ENCODE assay signal across 8 mouse cellular contexts in genomic region chr4:134253722-134254324, GRCm38 (mm10). TPM values are rescaled to one million over a fixed set of nuclear protein-coding genes. Genes with fewer than 3 reads are reported as not detected.
DNase-seq lines count a peak whose midpoint lies in the region; ATAC-seq and TF ChIP-seq lines count a peak whose summit lies in the region.

TSS of gene Grrp1 (minus strand) at chr4:134254106.

- no peaks in the 10 kb centered on the region for H3K36me3 ChIP-seq in lung, embryonic 14.5 days (ENCODE audit: insufficient read depth)
- no peaks in the 10 kb centered on the region for H3K36me3 ChIP-seq in heart, embryonic 16.5 days (ENCODE audit: control insufficient read depth, insufficient read depth)
- H3K36me3 ChIP-seq in limb, embryonic 14.5 days (ENCODE audit: control insufficient read depth, insufficient read depth, low read length), result no peaks in the 10 kb centered on the region
- no peaks in the 10 kb centered on the region for H3K36me3 ChIP-seq in neural tube, embryonic 15.5 days

- peak within 1 kb of the TSS; percentile 94 for H3K4me2 ChIP-seq in lung, embryonic 14.5 days
- peak within 1 kb of the TSS; percentile 94 for H3K4me2 ChIP-seq in heart, embryonic 16.5 days (ENCODE audit: low read depth, low read length)
- H3K4me2 ChIP-seq in limb, embryonic 14.5 days (replicated peaks; ENCODE audit: low read depth, low read length, severe bottlenecking), result peak within 1 kb of the TSS; percentile 41
- H3K4me2 ChIP-seq in neural tube, embryonic 15.5 days, result peak within 1 kb of the TSS; percentile 77

- no peak for ATAC-seq in lung, embryonic 14.5 days (ENCODE audit: insufficient read depth)
- no peak for ATAC-seq in heart, embryonic 16.5 days (replicated peaks; ENCODE audit: extremely low read depth, insufficient read depth, low FRiP score)
- ATAC-seq in limb, embryonic 14.5 days (ENCODE audit: low FRiP score, low read depth), result no peak
- no peak for ATAC-seq in neural tube, embryonic 15.5 days (ENCODE audit: low FRiP score)
- no peak for ATAC-seq in erythroblast, adult 5-6 weeks (replicated peaks; ENCODE audit: low FRiP score, poor library complexity, severe bottlenecking)

- peak within 1 kb of the TSS; percentile 48 for H3K4me3 ChIP-seq in lung, embryonic 14.5 days (ENCODE audit: low read depth, low read length)
- peak within 1 kb of the TSS; percentile 61 for H3K4me3 ChIP-seq in heart, embryonic 16.5 days (ENCODE audit: low read length)
- peak within 1 kb of the TSS; percentile 53 for H3K4me3 ChIP-seq in limb, embryonic 14.5 days (replicated peaks; ENCODE audit: low read length)
- H3K4me3 ChIP-seq in neural tube, embryonic 15.5 days (replicated peaks), result peak within 1 kb of the TSS; percentile 61

- WGBS in lung, embryonic 14.5 days, result 2% methylated on average over 13 of the region's 13 CpGs
- 5% methylated on average over 13 of the region's 13 CpGs for WGBS in heart, embryonic 16.5 days
- 3% methylated on average over 13 of the region's 13 CpGs for WGBS in limb, embryonic 14.5 days
- 1% methylated on average over 13 of the region's 13 CpGs for WGBS in neural tube, embryonic 15.5 days

- H3K27me3 ChIP-seq in lung, embryonic 14.5 days (ENCODE audit: insufficient read depth, low read length), result peaks cover 49% of the 10 kb centered on the region
- peaks cover 39% of the 10 kb centered on the region for H3K27me3 ChIP-seq in heart, embryonic 16.5 days (ENCODE audit: control insufficient read depth, insufficient read depth, low read length)
- H3K27me3 ChIP-seq in limb, embryonic 14.5 days (ENCODE audit: control insufficient read depth, insufficient read depth, low read length), result peaks cover 54% of the 10 kb centered on the region
- H3K27me3 ChIP-seq in neural tube, embryonic 15.5 days (replicated peaks), result peaks cover 53% of the 10 kb centered on the region

- peak within 1 kb of the TSS; percentile 3; the same call in 1 of the 2 replicates for H3K27ac ChIP-seq in lung, embryonic 14.5 days (ENCODE audit: low read depth)
- peak within 1 kb of the TSS; percentile 60 for H3K27ac ChIP-seq in heart, embryonic 16.5 days (ENCODE audit: low read length)
- 0 out of 2 replicates have a peak within 1 kb of the TSS, but pooled peaks have one; percentile 8 for H3K27ac ChIP-seq in limb, embryonic 14.5 days (replicated peaks; ENCODE audit: low read depth, low read length)
- H3K27ac ChIP-seq in neural tube, embryonic 15.5 days (replicated peaks), result 0 out of 2 replicates have a peak within 1 kb of the TSS, but pooled peaks have one; percentile 25

- TF ChIP-seq CTCF in lung, embryonic 14.5 days (IDR thresholded peaks at IDR 0.05; ENCODE audit: low read depth), result no peak

- peak within 1 kb of the TSS; percentile 0; the same call in 1 of the 2 replicates for H3K9ac ChIP-seq in lung, embryonic 14.5 days
- H3K9ac ChIP-seq in heart, embryonic 16.5 days (ENCODE audit: low read length), result peak within 1 kb of the TSS; percentile 43
- peak within 1 kb of the TSS; percentile 43 for H3K9ac ChIP-seq in limb, embryonic 14.5 days (ENCODE audit: low read depth, low read length, severe bottlenecking)
- peak within 1 kb of the TSS; percentile 26; the same call in 1 of the 2 replicates for H3K9ac ChIP-seq in neural tube, embryonic 15.5 days (replicated peaks)

- H3K4me1 ChIP-seq in lung, embryonic 14.5 days (ENCODE audit: insufficient read depth), result peaks cover 11% of the 10 kb centered on the region
- H3K4me1 ChIP-seq in heart, embryonic 16.5 days (ENCODE audit: control insufficient read depth, insufficient read depth, low read length), result peaks cover 46% of the 10 kb centered on the region
- H3K4me1 ChIP-seq in limb, embryonic 14.5 days (ENCODE audit: control insufficient read depth, insufficient read depth, low read length), result peaks cover 34% of the 10 kb centered on the region
- peaks cover 68% of the 10 kb centered on the region for H3K4me1 ChIP-seq in neural tube, embryonic 15.5 days

- no peaks in the 10 kb centered on the region for H3K9me3 ChIP-seq in lung, embryonic 14.5 days (ENCODE audit: low read depth, low read length)
- H3K9me3 ChIP-seq in heart, embryonic 16.5 days (replicated peaks; ENCODE audit: control insufficient read depth, low read length), result no peaks in the 10 kb centered on the region
- no peaks in the 10 kb centered on the region for H3K9me3 ChIP-seq in limb, embryonic 14.5 days (ENCODE audit: control insufficient read depth, low read length)
- H3K9me3 ChIP-seq in neural tube, embryonic 15.5 days (replicated peaks), result no peaks in the 10 kb centered on the region

- peak; percentile 64 for DNase-seq in lung, embryonic 14.5 days
- DNase-seq in lung, postnatal 25 days (ENCODE audit: low spot score), result no peak
- DNase-seq in limb, embryonic 14.5 days (ENCODE audit: low spot score), result no peak
- no peak for DNase-seq in layer of hippocampus, adult 11-12 months (ENCODE audit: low spot score)
- DNase-seq in urinary bladder, postnatal 4 days (ENCODE audit: low spot score in 2 of 2), result no peak

- TF ChIP-seq POLR2A in limb, embryonic 14.5 days (IDR thresholded peaks at IDR 0.05; ENCODE audit: borderline replicate concordance, extremely low read depth, insufficient read depth, insufficient read length), result no peak

RNA-seq across cellular contexts. Expression of gene Grrp1, which starts in this region (rescaled TPM):
- 10.2 and 11.6 TPM in 2 replicates for polyA plus RNA-seq in lung, embryonic 14.5 days (2014; fragmentation: Nextera tagmentation; extraction: Ambion mirVana)
- 5.8 and 6.3 TPM in 2 replicates for polyA plus RNA-seq in heart, embryonic 16.5 days (2015; fragmentation: Nextera tagmentation; extraction: Ambion mirVana)
- polyA plus RNA-seq in limb, embryonic 14.5 days (2012; rRNA removed), result 9.7 and 13.1 TPM in 2 replicates
- polyA plus RNA-seq in limb, embryonic 14.5 days (2014; fragmentation: Nextera tagmentation; extraction: Ambion mirVana), result 5.2 and 5.4 TPM in 2 replicates
- 14.2 and 17.0 TPM in 2 replicates for polyA plus RNA-seq in neural tube, embryonic 15.5 days (2015; fragmentation: Nextera tagmentation; extraction: Ambion mirVana)
- not detected in 2 replicates for total RNA-seq in erythroblast, adult 5-6 weeks (2015; ENCODE audit: low replicate concordance)
- not detected in 2 replicates for total RNA-seq in erythroblast, adult 5-6 weeks (2017; ENCODE audit: low replicate concordance)

Comparison
In these comparisons a context has a peak if more than half of its experiments do, and no peak if none do; other contexts are left out.
1. H3K27ac ChIP-seq: peak in every context shown above with its lines; median percentile 60 in heart, embryonic 16.5 days; 25 in neural tube, embryonic 15.5 days; 8 in limb, embryonic 14.5 days; 3 in lung, embryonic 14.5 days.
2. H3K4me2 ChIP-seq: peak in every context shown above with its lines; median percentile 94 in lung, embryonic 14.5 days; 94 in heart, embryonic 16.5 days; 77 in neural tube, embryonic 15.5 days; 41 in limb, embryonic 14.5 days.